Mouse (Mus musculus): ENCODE results near the gene Chit1. TPM values are rescaled to one million over a fixed set of nuclear protein-coding genes. Genes with fewer than 3 reads are reported as not detected.

The Chit1 gene
- total RNA-seq, 2 experiments from 2014 or later: not detected

DNA sequence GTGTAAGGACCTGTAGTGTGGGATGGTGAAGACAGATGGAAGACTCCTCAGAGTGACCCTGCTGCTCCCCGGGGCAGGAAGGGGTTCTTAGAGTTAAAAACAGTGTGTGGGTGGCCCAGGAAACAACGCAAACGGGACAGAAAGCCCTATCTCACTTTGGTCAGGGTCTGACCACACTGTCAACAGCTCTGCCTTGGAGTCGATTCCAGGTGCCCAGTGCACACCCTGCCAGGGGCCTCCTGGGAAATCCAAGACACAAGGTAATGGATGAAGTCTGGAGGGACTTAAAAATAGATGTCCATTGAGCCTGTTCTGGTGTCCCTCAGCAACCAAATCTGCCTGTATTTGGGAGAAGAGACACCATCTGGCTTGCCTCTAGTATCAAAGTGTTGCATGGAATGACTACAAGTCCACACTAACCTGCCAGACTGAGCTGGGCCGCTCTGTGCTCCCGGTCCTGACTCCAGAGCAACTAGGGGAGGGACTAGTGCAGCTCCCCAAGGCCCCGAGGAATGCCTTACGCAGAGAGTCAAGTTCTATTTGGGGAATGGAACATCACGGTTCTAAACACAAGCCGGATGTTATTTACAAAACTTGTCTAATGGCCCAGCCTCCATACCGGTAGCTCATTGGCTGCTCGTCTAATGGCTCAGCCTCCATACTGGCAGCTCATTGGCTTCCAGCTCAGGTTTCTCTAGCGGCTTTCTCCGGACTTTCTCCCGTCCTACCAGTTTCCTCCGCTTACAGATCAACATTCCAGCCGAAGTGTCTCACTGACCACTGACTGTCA, 12.1 kb upstream of the Chit1 start:
- DNase-seq: peak; percentile 94 to 98

GRCm38 (mm10) chr1:134099516-134100235, 11.4 kb upstream of the Chit1 start:
- DNase-seq: no peak

DNA sequence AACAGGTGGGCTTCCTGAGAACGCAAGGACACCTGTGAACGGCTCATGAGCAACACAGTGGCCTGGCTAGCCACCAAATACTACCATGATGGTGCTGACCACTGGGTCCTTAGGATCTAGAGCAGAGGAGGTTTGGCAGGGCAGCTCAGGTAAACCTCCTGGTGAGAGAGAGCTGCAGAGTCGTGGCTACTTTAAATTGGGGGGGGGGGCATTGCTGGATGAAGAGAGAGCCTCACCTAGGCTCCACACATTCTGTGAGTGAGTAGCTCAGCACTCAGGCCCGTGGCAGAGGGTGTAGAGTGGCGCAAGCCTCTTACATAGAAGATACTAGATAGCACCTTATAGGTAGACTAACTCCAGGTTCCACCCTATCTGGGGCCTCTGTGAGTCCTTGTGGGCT, 10.6 kb upstream of the Chit1 start:
- no peak for DNase-seq

DNA sequence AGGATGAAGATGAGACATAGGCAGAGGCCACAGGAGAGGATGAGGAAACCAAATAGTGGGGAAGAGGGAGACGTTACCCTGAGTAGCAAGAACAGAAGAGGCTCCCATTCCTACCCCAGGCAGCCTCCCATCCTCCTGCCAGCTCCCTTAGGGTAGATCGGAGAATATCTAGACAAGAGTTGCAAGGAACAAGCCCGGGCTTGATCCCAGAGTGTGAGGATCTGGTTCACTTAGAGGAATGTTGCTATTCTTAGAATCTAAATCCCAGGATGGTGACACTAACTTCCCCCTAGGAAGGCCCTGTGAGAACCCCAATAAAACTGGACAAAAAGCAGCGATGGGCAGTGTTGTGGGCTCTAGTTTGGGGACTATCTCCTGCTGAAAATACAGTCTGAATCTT, 10.1 kb upstream of the Chit1 start:
- no peak for DNase-seq

- no peak for DNase-seq
Measured at GRCm38 (mm10) chr1:134101593-134101992, 9.4 kb upstream of the Chit1 start.

- DNase-seq: peak; percentile 58 to 77
Measured at GRCm38 (mm10) chr1:134103861-134104260, 7.2 kb upstream of the Chit1 start.

DNA sequence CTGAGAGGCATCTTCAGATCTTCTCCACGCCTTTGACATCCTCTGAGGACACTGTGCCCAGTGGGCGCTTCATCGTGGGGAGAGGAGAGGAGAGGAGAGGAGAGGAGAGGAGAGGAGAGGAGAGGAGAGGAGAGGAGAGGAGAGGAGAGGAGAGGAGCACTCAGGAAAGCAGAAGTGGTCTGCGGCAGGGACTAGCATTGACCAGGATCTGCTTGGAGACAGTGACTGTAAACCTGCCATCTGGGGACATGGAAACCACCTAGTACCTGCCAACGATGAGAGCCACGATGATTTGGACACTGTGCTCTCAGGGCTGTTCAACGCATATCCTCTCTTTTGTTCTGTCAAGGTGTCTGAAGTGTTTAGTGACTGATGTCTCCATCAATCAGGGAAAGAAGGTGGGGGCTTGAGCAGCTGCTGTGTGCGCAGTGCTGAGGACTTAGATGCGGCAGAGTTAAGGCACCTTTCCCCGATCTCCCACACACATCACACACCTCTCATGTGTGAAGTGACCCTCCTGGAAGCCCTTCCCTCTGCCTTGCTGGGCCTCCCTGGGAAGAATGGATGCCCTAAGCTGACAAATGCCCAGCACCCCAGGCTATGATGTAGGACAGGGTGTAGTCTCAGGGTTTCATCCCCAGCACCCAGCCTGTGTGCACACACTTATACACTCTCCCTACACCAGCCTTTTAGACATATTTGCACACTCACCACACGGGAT, 5.8 kb upstream of the Chit1 start:
- no peak for DNase-seq

DNA sequence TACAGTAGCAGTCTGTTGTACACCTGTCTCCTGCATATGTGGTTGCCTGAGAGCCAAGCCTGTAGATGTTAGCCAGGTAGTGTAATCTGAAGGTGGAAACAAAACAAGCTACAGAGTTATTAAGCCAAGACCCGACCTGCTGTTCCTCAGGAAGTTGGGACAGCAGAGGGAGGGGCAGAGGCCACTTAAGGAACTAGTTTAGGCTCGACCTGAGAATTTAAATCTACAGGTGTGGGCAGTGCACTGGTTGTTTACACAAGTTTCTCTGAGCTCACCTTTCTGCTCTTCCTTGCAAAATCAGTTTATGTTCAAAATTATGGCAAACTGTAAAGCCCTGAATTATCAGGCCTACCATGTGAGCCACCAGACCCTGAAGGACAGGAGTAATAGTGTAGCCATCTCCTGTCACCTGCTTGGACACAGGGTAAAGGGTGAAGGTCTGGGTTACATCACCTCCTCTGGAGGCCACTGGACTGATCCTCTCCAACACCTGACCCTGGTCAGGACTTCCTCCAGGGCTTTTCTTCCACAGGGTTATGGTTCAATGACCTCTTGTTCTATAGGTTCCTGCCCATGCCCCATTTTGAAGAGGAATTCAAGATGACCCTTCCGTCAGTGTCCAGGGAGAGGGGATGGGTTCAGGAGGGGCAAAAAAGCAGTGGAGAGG, 5.1 kb upstream of the Chit1 start:
- no peak for DNase-seq

DNA sequence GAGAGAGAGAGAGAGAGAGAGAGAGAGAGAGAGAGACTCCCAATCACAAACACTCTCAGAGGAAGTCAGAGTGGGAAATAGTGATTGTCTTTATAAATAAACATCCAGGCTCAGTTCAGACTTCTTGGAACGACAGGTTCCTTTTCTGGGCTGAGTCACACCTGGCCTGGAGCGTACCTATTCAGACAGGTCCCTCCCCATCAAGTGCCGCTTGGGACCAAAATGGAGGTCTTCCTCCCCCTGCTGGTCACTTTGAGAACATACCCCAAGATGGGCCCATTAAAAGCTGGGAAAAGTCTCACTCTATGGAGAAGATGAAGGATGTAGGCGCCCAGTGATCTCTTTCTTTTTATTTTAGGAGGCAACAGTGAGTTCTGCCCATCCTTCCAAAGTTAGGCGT, 4.3 kb upstream of the Chit1 start:
- peak; percentile 73 to 85 for DNase-seq

- DNase-seq: no peak
Measured at GRCm38 (mm10) chr1:134107777-134108176, 3.3 kb upstream of the Chit1 start.

DNA sequence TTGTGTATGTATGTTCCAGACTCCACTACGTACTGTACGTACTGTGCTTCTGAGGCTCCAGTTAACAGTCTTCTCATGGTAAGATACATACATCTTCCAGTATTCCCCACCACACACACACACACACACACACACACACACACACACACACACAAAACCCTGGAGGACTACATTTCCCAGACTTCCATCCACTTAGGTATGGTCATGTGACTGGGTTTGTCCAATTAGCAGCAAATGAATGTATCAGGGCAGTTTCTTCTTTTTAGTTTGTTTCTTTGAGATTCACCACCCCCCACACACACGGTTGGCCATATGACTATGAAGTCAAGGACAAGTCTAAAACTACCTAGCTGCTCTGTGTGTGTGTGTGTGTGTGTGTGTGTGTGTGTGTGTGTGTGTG, 1.0 kb upstream of the Chit1 start:
- no peak for DNase-seq

GRCm38 (mm10) chr1:134110449-134110848, 593 bp upstream of the Chit1 start:
- DNase-seq: no peak

- DNase-seq: no peak
Measured at GRCm38 (mm10) chr1:134113560-134113959, 2.5 kb downstream of the Chit1 start.

GRCm38 (mm10) chr1:134114018-134114417, 3.0 kb downstream of the Chit1 start:
- DNase-seq: no peak

- no peak for DNase-seq
Measured at GRCm38 (mm10) chr1:134114730-134115129, 3.7 kb downstream of the Chit1 start.

DNA sequence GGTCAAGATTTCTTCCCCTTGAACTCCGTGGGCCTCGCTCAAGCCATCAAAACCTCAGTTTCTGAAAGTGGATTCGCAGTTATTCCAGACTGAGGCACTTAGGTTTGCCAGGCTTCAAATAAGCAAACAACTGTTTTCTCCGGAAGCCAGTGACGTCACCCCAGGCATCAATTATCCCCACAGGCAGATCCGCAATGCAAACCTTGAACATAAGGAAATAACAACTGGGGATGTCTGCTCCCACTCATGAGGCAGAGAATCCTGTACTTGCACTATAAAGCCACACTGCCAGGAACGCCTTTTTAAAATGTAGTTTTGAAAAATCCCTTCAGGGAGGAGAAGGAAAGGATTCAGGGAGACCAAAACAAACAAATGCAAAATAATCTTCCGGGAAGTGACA, 4.4 kb downstream of the Chit1 start:
- no peak for DNase-seq

DNA sequence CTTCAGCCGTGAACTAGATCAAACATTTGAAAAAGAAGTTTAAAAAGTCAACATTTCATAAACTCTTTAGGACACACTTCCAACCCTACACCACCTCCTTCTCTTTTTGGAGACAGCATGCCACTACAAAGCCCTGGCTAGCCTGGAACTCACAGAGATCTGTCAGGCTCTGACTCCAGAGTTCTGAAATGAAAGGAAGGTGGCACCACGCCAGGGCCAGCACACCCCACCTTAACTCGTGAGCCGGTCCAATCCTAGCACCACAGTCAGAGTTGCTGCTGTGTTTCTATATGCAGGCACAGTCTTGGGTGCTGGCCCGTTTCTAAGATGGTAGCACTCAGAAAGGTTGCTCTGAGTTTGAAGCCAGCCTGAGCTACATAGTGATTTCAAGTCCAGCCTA, 6.1 kb downstream of the Chit1 start:
- DNase-seq: no peak

DNA sequence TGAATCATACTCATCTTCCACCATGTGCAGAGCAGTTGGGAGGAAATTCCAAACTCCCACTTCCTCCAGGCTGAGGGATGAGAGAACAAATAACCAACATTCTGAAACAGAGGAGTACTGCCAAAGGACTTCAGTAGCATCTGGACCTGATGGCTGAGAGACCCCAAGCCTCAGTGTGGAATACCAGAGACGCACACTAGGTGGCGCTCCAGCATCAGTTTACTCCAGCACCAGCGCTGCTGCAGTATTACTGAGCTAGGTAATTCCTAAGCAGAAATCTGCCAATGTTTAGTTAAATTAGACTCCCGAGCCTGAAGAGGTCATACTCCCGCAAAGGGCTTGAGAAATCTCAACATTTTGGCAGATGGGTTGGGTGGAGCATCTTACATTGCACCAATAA, 9.1 kb downstream of the Chit1 start:
- peak; percentile 76 to 93 for DNase-seq

- DNase-seq: peak in 1 of 2 experiments; percentile 36
Measured at GRCm38 (mm10) chr1:134122195-134122594, 11.2 kb downstream of the Chit1 start.

- no peak for DNase-seq
Measured at GRCm38 (mm10) chr1:134133316-134133715, 22.3 kb downstream of the Chit1 start.

DNA sequence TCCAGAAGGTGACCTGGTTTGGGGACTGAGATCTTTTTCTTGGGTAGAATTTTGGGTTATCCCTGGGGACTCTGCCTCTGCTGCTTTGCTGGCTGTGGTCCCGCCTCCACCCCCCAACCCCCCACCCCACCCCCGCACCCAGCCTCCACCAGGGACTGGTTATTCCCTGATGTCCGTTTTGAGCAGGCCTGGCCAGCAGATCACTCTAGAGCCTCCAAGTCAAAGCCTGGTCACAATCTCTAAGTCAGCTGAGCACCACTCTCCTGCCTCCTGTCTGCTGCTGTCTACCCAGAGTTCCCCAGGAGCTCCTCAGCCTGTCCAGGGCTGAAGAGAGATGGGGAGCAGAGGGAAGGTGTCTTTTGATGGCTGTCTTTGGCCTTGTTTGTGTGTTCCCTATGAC, 25.3 kb downstream of the Chit1 start:
- no peak for DNase-seq

GRCm38 (mm10) chr1:134138424-134138823, 27.4 kb downstream of the Chit1 start:
- DNase-seq: no peak
